Mouse (Mus musculus) myocyte (in vitro differentiated cells): ENCODE data around the gene Dkk1. TPM values are rescaled to one million over a fixed set of nuclear protein-coding genes. Genes with fewer than 3 reads are reported as not detected.

ENCODE experiments used
- H3K27me3 ChIP-seq: one replicate; pipeline ENCODE4 v1.6.1; 2011; ENCODE audit not compliant: control insufficient read depth, insufficient read depth, insufficient read length
- H3K36me3 ChIP-seq: one replicate; pipeline ENCODE4 v1.6.1; 2011; ENCODE audit not compliant: control insufficient read depth, insufficient read depth
- H3K4me2 ChIP-seq: one replicate; pipeline ENCODE4 v1.6.1; 2011; ENCODE audit warnings: low read depth, control low read depth
- H3K4me3 ChIP-seq: one replicate; pipeline ENCODE4 v1.5.1; 2011; ENCODE audit warnings: mild to moderate bottlenecking, control low read depth, moderate library complexity
- H3K79me2 ChIP-seq: one replicate; pipeline ENCODE4 v1.6.1; 2011; ENCODE audit not compliant: control insufficient read depth, insufficient read depth
- H3ac ChIP-seq: one replicate; pipeline ENCODE4 v1.6.1; 2011; ENCODE audit not compliant: control insufficient read depth, insufficient read length
- CEBPB ChIP-seq: IDR thresholded peaks from 2 replicates; pipeline ENCODE4 v1.6.1; 2011; ENCODE audit warnings: mild to moderate bottlenecking, moderate library complexity; ENCODE audit not compliant: poor library complexity, insufficient read depth, severe bottlenecking
- E2F4 ChIP-seq: IDR thresholded peaks from one replicate; pipeline ENCODE4 v1.6.1; 2011; ENCODE audit warnings: mild to moderate bottlenecking, control low read depth, moderate library complexity; ENCODE audit not compliant: insufficient read depth
- MAX ChIP-seq: IDR thresholded peaks from one replicate; pipeline ENCODE4 v1.6.1; 2011; ENCODE audit warnings: low read depth, mild to moderate bottlenecking, control low read depth
- MYOD1 ChIP-seq, 3 experiments: IDR thresholded peaks; one replicate each; pipeline ENCODE4 v1.6.1; 2011; ENCODE audit warnings: control low read depth in 2 of 3, low read depth in 2 of 3, mild to moderate bottlenecking in 2 of 3, moderate library complexity in 1 of 3; ENCODE audit not compliant: insufficient read length in 2 of 3, control insufficient read depth in 1 of 3
- MYOG ChIP-seq, 3 experiments: IDR thresholded peaks; one replicate each; pipeline ENCODE4 v1.6.1; 2011; ENCODE audit warnings: control low read depth in 2 of 3, low read depth in 2 of 3, mild to moderate bottlenecking in 2 of 3; ENCODE audit not compliant: insufficient read length in 2 of 3, control insufficient read depth in 1 of 3, insufficient read depth in 1 of 3
- POLR2A ChIP-seq: IDR thresholded peaks from one replicate; pipeline ENCODE4 v1.6.1; 2011; ENCODE audit warnings: low read depth, mild to moderate bottlenecking, control low read depth, moderate library complexity; ENCODE audit not compliant: insufficient read length
- POLR2AphosphoS2 ChIP-seq: IDR thresholded peaks from one replicate; pipeline ENCODE4 v1.6.1; 2011; ENCODE audit warnings: low read depth, control low read depth; ENCODE audit not compliant: insufficient read length
- REST ChIP-seq: IDR thresholded peaks from one replicate; pipeline ENCODE4 v1.6.1; 2011; ENCODE audit warnings: mild to moderate bottlenecking, control low read depth, moderate library complexity; ENCODE audit not compliant: insufficient read depth, insufficient read length
- SRF ChIP-seq: IDR thresholded peaks from one replicate; pipeline ENCODE4 v1.6.1; 2011; ENCODE audit warnings: low read depth; ENCODE audit not compliant: control insufficient read depth, insufficient read length
- TCF12 ChIP-seq: IDR thresholded peaks from one replicate; pipeline ENCODE4 v1.6.1; 2011; ENCODE audit warnings: mild to moderate bottlenecking, control low read depth; ENCODE audit not compliant: poor library complexity, insufficient read depth, severe bottlenecking
- TCF3 ChIP-seq: IDR thresholded peaks from one replicate; pipeline ENCODE4 v1.6.1; 2011; ENCODE audit warnings: low read depth, control low read depth; ENCODE audit not compliant: insufficient read length
- USF1 ChIP-seq: IDR thresholded peaks from one replicate; pipeline ENCODE4 v1.6.1; 2011; ENCODE audit warnings: low read depth, mild to moderate bottlenecking, control low read depth, moderate library complexity
- polyA plus RNA-seq: library from polyadenylated mRNA; unstranded; fragments of >200 nt; fragmentation: generic; extraction: Trizol; gene quantifications from one replicate; pipeline ENCODE4 v1.2.1, GENCODE M21; 2012; ENCODE audit warnings: missing spikeins

The Dkk1 gene
- polyA plus RNA-seq, 1 experiment = not detected

GRCm38 (mm10) chr19:30554467-30554881, 5.0 kb upstream of the Dkk1 start:
- Histone ChIP-seq H3K27me3 (peaks cover 24% of the 10 kb centered on the region), H3K36me3 (no peaks in the 10 kb centered on the region), H3K79me2 (no peaks in the 10 kb centered on the region), H3K4me2 (peak overlapping the region; percentile 24), H3K4me3 (no peak overlapping the region), H3ac (no peak overlapping the region)
- TF ChIP-seq USF1 (no peak), POLR2AphosphoS2 (no peak), MYOG (IDR thresholded peaks at IDR 0.05; ENCODE audit: control insufficient read depth in 1 of 3, insufficient read depth in 1 of 3, insufficient read length in 2 of 3, low read depth in 2 of 3) (no peak), REST (no peak), POLR2A (no peak), TCF3 (no peak), E2F4 (no peak), CEBPB (no peak), SRF (no peak), MYOD1 (IDR thresholded peaks at IDR 0.05; ENCODE audit: control insufficient read depth in 1 of 3, insufficient read length in 2 of 3, low read depth in 2 of 3) (no peak), MAX (no peak), TCF12 (no peak)

DNA sequence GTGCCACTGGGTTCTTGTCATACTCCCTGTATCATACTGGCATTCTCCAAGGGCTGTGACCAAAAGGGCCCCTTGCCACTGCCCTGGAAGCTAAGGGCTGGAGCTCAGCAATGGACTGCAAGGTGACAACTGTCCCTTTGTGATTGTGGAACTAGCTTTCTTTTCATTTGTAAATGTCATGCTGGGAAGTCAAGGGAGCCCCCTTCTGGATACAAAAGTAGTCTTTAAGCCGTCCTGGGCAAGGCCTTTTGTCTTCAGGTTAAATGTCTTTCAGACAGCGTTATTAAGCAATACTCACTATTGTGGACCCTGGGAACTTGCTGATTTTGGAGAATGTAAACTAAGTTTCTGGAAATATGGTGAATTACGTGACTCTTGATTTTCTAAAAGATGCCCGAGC, 4.3 kb upstream of the Dkk1 start:
- H3K36me3 ChIP-seq = no peaks in the 10 kb centered on the region
- H3K4me3 ChIP-seq = no peak overlapping the region
- no peak overlapping the region for H3ac ChIP-seq
- TF ChIP-seq USF1 (no peak), POLR2AphosphoS2 (no peak), POLR2A (no peak), E2F4 (no peak), REST (no peak), TCF12 (no peak), CEBPB (no peak), MYOG (IDR thresholded peaks at IDR 0.05; ENCODE audit: control insufficient read depth in 1 of 3, insufficient read depth in 1 of 3, insufficient read length in 2 of 3, low read depth in 2 of 3) (no peak), TCF3 (no peak), SRF (no peak), MAX (no peak), MYOD1 (IDR thresholded peaks at IDR 0.05; ENCODE audit: control insufficient read depth in 1 of 3, insufficient read length in 2 of 3, low read depth in 2 of 3) (no peak)
- no peak overlapping the region for H3K4me2 ChIP-seq
- no peaks in the 10 kb centered on the region for H3K79me2 ChIP-seq
- H3K27me3 ChIP-seq = peaks cover 31% of the 10 kb centered on the region

DNA sequence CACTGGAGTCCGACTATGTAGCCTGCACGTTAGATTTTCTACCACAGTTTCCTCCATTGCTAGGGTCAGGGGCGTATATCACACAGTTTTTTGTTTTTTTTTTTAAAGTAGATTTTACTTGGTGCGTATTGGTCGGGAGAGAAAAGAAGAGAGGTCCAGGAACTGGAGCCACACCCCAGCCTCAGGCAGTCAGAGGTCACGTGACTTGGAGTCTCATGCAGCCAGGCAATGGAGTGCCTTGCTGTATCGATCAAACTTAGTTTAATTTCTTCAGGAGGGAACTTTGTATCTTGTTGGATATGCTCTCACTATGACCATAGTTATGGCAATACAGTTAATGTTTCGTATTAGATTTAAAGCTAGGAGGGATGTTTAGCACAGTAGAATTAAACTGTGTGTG, 2.8 kb upstream of the Dkk1 start:
- Histone ChIP-seq H3ac (no peak overlapping the region), H3K36me3 (no peaks in the 10 kb centered on the region), H3K4me2 (no peak overlapping the region), H3K79me2 (no peaks in the 10 kb centered on the region), H3K27me3 (peaks cover 38% of the 10 kb centered on the region), H3K4me3 (no peak overlapping the region)
- TF ChIP-seq CEBPB (no peak), USF1 (no peak), MYOD1 (IDR thresholded peaks at IDR 0.05; ENCODE audit: control insufficient read depth in 1 of 3, insufficient read length in 2 of 3, low read depth in 2 of 3) (no peak), SRF (no peak), E2F4 (no peak), POLR2A (no peak), MYOG (IDR thresholded peaks at IDR 0.05; ENCODE audit: control insufficient read depth in 1 of 3, insufficient read depth in 1 of 3, insufficient read length in 2 of 3, low read depth in 2 of 3) (no peak), POLR2AphosphoS2 (no peak), TCF3 (no peak), MAX (no peak), REST (no peak), TCF12 (no peak)

DNA sequence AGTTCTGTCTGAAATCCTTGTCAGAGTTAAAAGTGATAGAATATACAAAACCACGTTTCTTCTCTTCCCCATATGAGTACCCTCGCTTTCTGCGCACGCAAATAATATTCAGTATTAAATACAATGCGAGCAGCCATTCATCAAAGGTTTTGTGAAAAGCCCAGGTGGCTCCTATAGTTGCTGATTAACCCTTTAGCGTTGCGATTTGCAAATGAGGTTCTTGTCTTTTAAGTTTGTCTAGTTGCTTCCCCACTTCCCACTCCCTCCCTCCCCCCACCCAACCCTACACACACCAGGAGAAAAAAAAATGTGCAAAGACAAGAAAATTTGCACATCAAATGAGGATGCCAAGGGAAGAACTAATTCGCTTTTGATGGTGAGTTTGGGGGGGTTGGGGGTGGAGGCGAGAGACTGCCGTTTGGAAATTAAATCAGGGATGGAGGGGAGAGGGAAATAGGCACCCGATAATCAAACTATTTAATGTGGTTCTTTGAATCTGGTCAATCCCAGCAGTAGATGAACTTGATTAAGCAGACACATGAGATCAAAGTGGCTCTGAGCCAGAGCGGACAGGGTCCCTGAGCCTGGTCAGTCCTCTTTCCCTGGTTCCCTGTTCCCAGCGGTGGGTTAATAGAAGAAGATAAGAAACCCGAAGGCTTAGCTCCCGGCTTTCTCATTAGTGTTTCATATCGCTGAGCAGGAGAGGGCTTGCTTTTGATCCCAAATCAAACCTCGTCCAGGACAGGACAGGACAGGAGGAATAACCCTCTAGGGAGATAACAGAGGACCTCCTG, 586 bp upstream of the Dkk1 start:
- Histone ChIP-seq H3ac (no peak overlapping the region), H3K4me2 (no peak overlapping the region), H3K79me2 (no peaks in the 10 kb centered on the region), H3K27me3 (peaks cover 36% of the 10 kb centered on the region), H3K4me3 (no peak overlapping the region), H3K36me3 (no peaks in the 10 kb centered on the region)
- TF ChIP-seq TCF3 (no peak), REST (no peak), MYOG (IDR thresholded peaks at IDR 0.05; ENCODE audit: control insufficient read depth in 1 of 3, insufficient read depth in 1 of 3, insufficient read length in 2 of 3, low read depth in 2 of 3) (no peak), USF1 (no peak), SRF (no peak), TCF12 (no peak), POLR2AphosphoS2 (no peak), E2F4 (no peak), CEBPB (no peak), MYOD1 (IDR thresholded peaks at IDR 0.05; ENCODE audit: control insufficient read depth in 1 of 3, insufficient read length in 2 of 3, low read depth in 2 of 3) (no peak), POLR2A (no peak)
